Mouse (Mus musculus): ENCODE results near the gene C2cd4a. TPM values are rescaled to one million over a fixed set of nuclear protein-coding genes. Genes with fewer than 3 reads are reported as not detected.

Gene C2cd4a
- polyA plus RNA-seq (2015; fragmentation: Nextera tagmentation; extraction: Ambion mirVana) = 0.09 and 0.21 TPM in 2 replicates

DNA sequence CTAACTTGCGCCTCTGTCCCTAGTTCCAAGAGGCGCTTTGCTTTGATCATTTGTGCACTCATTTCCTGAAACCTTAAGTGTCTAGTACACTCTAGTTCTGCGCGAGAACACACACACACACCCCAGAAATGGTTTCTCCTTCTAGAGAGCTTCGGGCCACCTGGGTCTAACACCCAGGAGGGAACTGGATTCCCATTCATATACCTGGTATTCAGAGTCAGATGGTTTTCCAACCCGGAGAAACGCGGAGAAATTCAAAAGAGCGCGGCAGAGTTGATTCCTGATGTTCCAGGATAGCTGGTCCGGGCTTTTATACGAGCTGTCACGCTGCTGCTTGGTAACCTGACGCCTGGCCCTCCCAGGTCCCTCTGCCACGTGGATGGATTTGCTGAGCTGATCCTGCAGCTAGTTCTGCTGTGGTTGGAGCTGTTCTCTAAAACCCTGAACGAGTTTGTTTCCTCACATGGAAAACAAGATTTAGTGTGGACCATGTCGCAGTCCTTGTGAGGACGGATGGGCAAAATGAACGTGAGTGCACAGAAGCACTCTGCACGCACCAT lies at the start of gene C2cd4a:
C2cd4a (minus strand) TSS at position 285 of the 560 bp plus-strand sequence.
- Histone ChIP-seq H3K4me1 (ENCODE audit: control insufficient read depth, low read depth, low read length) (peaks cover 5% of the 10 kb centered on the region), H3K36me3 (ENCODE audit: control insufficient read depth, insufficient read depth) (no peaks in the 10 kb centered on the region), H3K4me2 (ENCODE audit: low read depth, low read length) (peak within 1 kb of the TSS; percentile 87), H3K27ac (ENCODE audit: low read length) (no peak within 1 kb of the TSS), H3K4me3 (ENCODE audit: low read depth, low read length) (peak within 1 kb of the TSS; percentile 63), H3K27me3 (ENCODE audit: control insufficient read depth, insufficient read depth, low read depth, low read length) (peaks cover 41% of the 10 kb centered on the region), H3K9ac (ENCODE audit: low read depth, low read length) (peak within 1 kb of the TSS; percentile 31; the same call in 1 of the 2 replicates), H3K9me3 (replicated peaks; ENCODE audit: control insufficient read depth, low read length) (no peaks in the 10 kb centered on the region)
- no peak for ATAC-seq (ENCODE audit: low read depth)
- 6% methylated on average over 20 of the region's 20 CpGs for WGBS (ENCODE audit: insufficient replicate concordance)

DNA sequence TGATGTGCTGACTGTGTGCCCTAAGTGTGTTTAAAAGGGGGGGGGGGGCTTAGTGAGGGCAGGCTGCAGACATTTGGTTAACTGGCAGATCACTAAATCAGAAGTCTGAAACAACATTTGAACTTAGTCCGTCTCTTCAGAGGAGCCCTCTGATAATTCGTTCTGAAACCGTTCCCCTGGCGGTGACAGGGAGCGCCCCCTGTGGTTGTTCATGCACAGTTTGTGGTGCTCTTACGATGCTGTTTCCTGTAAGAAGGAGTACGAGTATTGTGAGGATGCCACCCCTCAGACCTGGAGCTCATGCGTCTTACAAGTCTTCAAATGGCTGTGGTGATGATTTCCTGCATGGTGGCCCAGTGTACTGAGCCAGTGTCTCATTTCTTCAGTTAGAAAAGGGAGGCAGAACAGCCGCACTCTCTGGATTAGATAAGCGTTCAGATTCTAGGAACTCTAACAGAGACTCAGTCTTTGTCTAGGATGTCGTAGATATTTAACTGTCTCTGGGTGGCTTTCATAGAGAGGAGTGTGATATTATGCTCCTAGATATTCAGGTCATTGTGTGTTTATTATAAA lies 46.2 kb upstream of the C2cd4a start:
- no peak overlapping the region for H3K9ac ChIP-seq (ENCODE audit: low read depth, low read length)

DNA sequence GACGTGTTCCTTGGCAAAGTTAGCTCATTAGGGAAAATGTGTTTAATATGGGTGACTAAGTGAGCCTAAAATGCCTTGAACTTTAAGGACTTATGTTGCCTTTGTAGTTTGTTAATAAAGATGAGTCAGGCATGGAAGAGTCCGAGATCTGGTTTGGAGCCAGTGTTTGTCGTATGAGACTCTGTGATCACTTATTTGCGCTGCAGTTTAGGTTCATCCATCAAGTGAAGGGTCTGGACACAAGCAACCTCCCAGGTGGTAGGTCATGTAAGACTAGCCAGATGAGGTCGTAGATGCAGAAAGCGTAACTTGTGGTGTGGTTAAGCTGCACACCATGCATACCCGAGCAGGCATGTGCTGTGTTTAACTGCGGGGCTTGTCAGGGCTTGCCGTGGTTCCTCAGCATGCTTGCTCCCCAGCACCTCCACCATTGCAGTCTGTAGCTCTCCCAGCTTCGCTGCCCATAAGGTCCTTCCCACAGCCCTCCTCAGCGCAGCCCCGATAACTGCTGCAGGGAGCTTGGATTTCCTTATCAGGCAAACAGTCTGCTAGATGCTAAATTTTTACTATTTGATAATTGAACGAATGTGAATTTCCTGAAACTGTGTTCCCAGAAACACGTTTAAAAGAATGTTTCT lies 45.1 kb upstream of the C2cd4a start:
- H3K9ac ChIP-seq (ENCODE audit: low read depth, low read length) = 0 out of 2 replicates have a peak overlapping the region, but pooled peaks have one; percentile 31
- WGBS (ENCODE audit: insufficient replicate concordance) = 31% methylated on average over 14 of the region's 14 CpGs
- peak overlapping the region; percentile 79 for H3K27ac ChIP-seq (ENCODE audit: low read length)
- ATAC-seq (ENCODE audit: low read depth) = peak; percentile 86
- H3K27me3 ChIP-seq (ENCODE audit: control insufficient read depth, insufficient read depth, low read depth, low read length) = no peaks in the 10 kb centered on the region
- H3K4me3 ChIP-seq (ENCODE audit: low read depth, low read length) = no peak overlapping the region
- no peaks in the 10 kb centered on the region for H3K9me3 ChIP-seq (replicated peaks; ENCODE audit: control insufficient read depth, low read length)
- H3K4me1 ChIP-seq (ENCODE audit: control insufficient read depth, low read depth, low read length) = peaks cover 31% of the 10 kb centered on the region
- peaks cover 6% of the 10 kb centered on the region for H3K36me3 ChIP-seq (ENCODE audit: control insufficient read depth, insufficient read depth)
- peak overlapping the region; percentile 41 for H3K4me2 ChIP-seq (ENCODE audit: low read depth, low read length)

More for the DNA sequence above, 46.2 kb upstream of the C2cd4a start:
- peaks cover 31% of the 10 kb centered on the region for H3K4me1 ChIP-seq (ENCODE audit: control insufficient read depth, low read depth, low read length)
- H3K36me3 ChIP-seq (ENCODE audit: control insufficient read depth, insufficient read depth) = peaks cover 6% of the 10 kb centered on the region
- no peak overlapping the region for H3K4me3 ChIP-seq (ENCODE audit: low read depth, low read length)
- peak overlapping the region; percentile 81 for H3K27ac ChIP-seq (ENCODE audit: low read length)
- peak overlapping the region; percentile 22; the same call in 1 of the 2 replicates for H3K4me2 ChIP-seq (ENCODE audit: low read depth, low read length)
- peak; percentile 70 for ATAC-seq (ENCODE audit: low read depth)
- WGBS (ENCODE audit: insufficient replicate concordance) = 35% methylated on average over 11 of the region's 11 CpGs
- H3K27me3 ChIP-seq (ENCODE audit: control insufficient read depth, insufficient read depth, low read depth, low read length) = no peaks in the 10 kb centered on the region
- H3K9me3 ChIP-seq (replicated peaks; ENCODE audit: control insufficient read depth, low read length) = no peaks in the 10 kb centered on the region

DNA sequence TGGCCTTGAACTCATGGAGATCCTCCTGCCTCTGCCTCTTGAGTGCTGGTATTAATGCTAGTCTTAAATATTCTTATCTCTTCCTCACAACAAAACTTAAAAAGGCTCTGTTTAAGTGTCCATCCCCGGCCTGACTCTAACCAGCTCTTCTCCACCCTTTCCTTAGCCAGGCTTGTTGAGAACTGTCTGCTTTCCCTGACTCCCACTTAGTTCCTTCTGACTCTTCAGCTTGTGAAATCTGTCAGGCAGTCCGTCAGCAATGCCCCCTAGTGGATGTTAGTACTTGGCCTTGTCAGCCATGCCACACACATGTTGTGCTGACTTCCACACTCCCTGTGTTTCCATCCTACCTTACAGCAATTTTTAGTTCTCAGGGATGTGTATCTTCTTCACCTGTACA lies 43.2 kb upstream of the C2cd4a start:
- WGBS (ENCODE audit: insufficient replicate concordance) = 42% methylated on average over 2 of the region's 2 CpGs
- H3K36me3 ChIP-seq (ENCODE audit: control insufficient read depth, insufficient read depth) = 0 out of 2 replicates have a peak, but pooled peaks cover 3% of the 10 kb centered on the region
- ATAC-seq (ENCODE audit: low read depth) = peak; percentile 22; the same call in 1 of the 2 replicates
- no peak overlapping the region for H3K9ac ChIP-seq (ENCODE audit: low read depth, low read length)
- no peak overlapping the region; the same call in 1 of the 2 replicates for H3K27ac ChIP-seq (ENCODE audit: low read length)
- H3K27me3 ChIP-seq (ENCODE audit: control insufficient read depth, insufficient read depth, low read depth, low read length) = no peaks in the 10 kb centered on the region
- H3K9me3 ChIP-seq (replicated peaks; ENCODE audit: control insufficient read depth, low read length) = no peaks in the 10 kb centered on the region
- H3K4me3 ChIP-seq (ENCODE audit: low read depth, low read length) = no peak overlapping the region
- peaks cover 35% of the 10 kb centered on the region for H3K4me1 ChIP-seq (ENCODE audit: control insufficient read depth, low read depth, low read length)
- no peak overlapping the region for H3K4me2 ChIP-seq (ENCODE audit: low read depth, low read length)

DNA sequence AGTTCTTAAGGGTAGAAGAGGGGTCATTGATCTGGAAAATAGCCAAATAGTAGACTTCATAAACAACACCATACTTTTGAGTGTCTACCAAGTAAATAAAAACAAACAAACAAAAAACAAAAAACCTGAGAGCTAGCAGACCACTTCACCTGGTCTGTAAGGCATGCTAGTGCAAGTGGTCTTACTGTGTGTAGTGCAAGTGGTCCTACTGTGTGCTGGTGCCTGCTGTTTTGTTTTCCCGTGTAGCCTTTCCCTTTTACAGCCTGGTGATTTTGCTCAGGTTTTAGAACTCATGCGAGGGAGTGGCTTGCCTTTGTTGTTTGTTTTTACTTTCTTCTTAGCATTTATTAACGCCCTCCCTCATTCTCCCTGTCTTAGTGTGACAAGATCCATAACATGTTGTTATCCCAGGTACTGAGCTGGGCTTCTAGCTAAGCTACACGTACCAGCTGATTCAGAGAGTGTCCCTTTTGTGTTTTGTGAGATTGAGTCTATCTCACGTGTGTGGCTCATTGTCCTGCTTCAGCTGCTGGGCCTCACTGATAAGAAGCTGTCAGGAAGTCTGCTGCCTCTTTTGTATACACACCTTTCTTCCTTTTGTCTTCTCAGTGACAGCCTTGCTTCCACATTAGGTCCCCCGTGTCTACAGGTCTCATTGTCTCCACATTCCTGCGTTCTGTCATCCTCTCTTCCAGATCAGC lies 42.5 kb upstream of the C2cd4a start:
- H3K27ac ChIP-seq (ENCODE audit: low read length) = peak overlapping the region; percentile 34; the same call in 1 of the 2 replicates

DNA sequence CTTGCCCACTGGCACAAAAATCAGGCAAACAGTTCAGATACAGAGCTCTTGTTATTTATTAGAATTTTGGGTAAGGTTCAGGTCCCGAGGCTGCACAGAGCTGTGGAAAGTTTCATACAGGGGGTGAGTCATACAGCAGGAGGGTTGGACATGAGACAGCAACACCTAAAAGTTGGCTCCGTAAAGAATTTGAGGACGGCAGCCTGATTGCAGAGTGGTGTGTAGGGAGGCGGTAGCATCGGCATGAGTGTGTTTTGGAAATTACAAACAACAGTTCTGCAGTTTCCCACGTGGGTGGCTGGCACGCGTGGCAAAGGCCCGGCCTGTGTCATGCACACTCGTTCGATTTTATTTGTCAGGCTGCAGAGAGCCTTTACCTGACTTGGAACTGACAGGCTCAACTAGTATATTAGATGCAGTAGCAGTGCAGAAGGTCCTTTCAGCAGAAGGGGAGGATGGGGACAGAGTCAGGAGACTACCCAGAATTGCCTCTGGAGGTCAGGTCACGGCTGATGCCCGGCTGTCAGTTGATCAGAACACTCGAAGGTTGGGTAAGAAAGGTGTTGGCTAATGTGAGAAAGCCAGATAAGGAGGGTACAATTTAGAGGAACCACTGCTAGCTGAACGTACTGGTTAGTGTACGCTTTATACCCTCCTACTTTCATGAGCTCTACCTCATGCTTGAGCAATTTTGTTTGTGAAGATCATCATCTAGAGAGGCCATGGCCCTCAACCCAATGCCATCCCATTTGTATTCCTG lies 37.7 kb upstream of the C2cd4a start:
- H3K4me2 ChIP-seq (ENCODE audit: low read depth, low read length) = peak overlapping the region; percentile 26; the same call in 1 of the 2 replicates
- H3K9ac ChIP-seq (ENCODE audit: low read depth, low read length) = no peak overlapping the region
- no peaks in the 10 kb centered on the region for H3K36me3 ChIP-seq (ENCODE audit: control insufficient read depth, insufficient read depth)
- 49% methylated on average over 16 of the region's 16 CpGs for WGBS (ENCODE audit: insufficient replicate concordance)
- H3K4me3 ChIP-seq (ENCODE audit: low read depth, low read length) = no peak overlapping the region
- H3K9me3 ChIP-seq (replicated peaks; ENCODE audit: control insufficient read depth, low read length) = no peaks in the 10 kb centered on the region
- peak; percentile 90 for ATAC-seq (ENCODE audit: low read depth)
- peaks cover 28% of the 10 kb centered on the region for H3K4me1 ChIP-seq (ENCODE audit: control insufficient read depth, low read depth, low read length)
- H3K27ac ChIP-seq (ENCODE audit: low read length) = peak overlapping the region; percentile 72
- H3K27me3 ChIP-seq (ENCODE audit: control insufficient read depth, insufficient read depth, low read depth, low read length) = no peaks in the 10 kb centered on the region

More for the DNA sequence above, 42.5 kb upstream of the C2cd4a start:
- no peak overlapping the region for H3K4me2 ChIP-seq (ENCODE audit: low read depth, low read length)
- ATAC-seq (ENCODE audit: low read depth) = peak; percentile 28
- H3K36me3 ChIP-seq (ENCODE audit: control insufficient read depth, insufficient read depth) = 0 out of 2 replicates have a peak, but pooled peaks cover 3% of the 10 kb centered on the region
- H3K9ac ChIP-seq (ENCODE audit: low read depth, low read length) = no peak overlapping the region
- no peaks in the 10 kb centered on the region for H3K27me3 ChIP-seq (ENCODE audit: control insufficient read depth, insufficient read depth, low read depth, low read length)
- H3K9me3 ChIP-seq (replicated peaks; ENCODE audit: control insufficient read depth, low read length) = no peaks in the 10 kb centered on the region
- H3K4me3 ChIP-seq (ENCODE audit: low read depth, low read length) = no peak overlapping the region
- WGBS (ENCODE audit: insufficient replicate concordance) = 30% methylated on average over 7 of the region's 7 CpGs
- peaks cover 41% of the 10 kb centered on the region for H3K4me1 ChIP-seq (ENCODE audit: control insufficient read depth, low read depth, low read length)

DNA sequence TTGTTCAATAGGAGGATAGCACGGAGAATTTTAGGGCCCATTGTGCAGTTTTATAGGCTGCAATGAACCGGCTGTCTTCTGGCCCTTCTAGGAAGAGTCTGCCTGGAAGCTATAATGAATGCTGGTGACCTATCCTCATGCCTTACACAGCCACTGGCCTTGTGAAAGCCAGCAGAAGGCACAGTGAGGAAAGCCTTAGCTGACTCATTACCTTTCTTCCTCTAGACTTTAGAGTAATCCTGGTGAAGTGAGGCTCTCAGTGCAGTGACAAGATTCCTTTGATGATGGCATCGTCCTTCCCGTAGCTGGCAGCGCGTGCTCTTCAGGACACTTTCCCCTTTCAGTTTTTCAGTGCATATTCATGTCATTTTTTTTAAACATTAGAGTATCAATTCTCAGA lies 35.3 kb upstream of the C2cd4a start:
- no peaks in the 10 kb centered on the region for H3K9me3 ChIP-seq (replicated peaks; ENCODE audit: control insufficient read depth, low read length)
- no peak overlapping the region for H3K4me3 ChIP-seq (ENCODE audit: low read depth, low read length)
- peaks cover 36% of the 10 kb centered on the region for H3K4me1 ChIP-seq (ENCODE audit: control insufficient read depth, low read depth, low read length)
- H3K27me3 ChIP-seq (ENCODE audit: control insufficient read depth, insufficient read depth, low read depth, low read length) = no peaks in the 10 kb centered on the region
- H3K27ac ChIP-seq (ENCODE audit: low read length) = no peak overlapping the region
- 86% methylated on average over 6 of the region's 6 CpGs for WGBS (ENCODE audit: insufficient replicate concordance)
- H3K36me3 ChIP-seq (ENCODE audit: control insufficient read depth, insufficient read depth) = no peaks in the 10 kb centered on the region
- H3K9ac ChIP-seq (ENCODE audit: low read depth, low read length) = no peak overlapping the region
- H3K4me2 ChIP-seq (ENCODE audit: low read depth, low read length) = no peak overlapping the region
- no peak for ATAC-seq (ENCODE audit: low read depth)

DNA sequence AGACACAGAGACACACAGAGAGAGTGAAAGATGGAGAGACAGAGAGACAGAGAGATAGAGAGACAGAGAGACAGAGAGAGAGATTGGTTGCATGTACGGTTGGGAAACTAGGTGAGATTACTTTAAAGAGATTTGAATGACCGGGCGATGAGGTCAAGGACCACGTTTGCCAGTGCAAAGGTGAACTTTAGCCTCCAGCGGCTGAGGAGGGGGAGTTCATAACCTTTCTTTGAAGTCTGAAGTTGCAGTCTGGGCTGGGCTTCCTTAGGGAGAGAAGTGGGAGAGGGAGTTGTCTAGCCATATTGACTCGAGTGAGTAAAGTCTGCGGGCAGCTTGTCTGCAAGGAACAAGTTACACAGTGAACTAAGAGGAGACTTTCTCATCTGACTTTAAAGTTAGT lies 33.3 kb upstream of the C2cd4a start:
- Histone ChIP-seq H3K9me3 (replicated peaks; ENCODE audit: control insufficient read depth, low read length) (no peaks in the 10 kb centered on the region), H3K4me1 (ENCODE audit: control insufficient read depth, low read depth, low read length) (peaks cover 31% of the 10 kb centered on the region), H3K4me3 (ENCODE audit: low read depth, low read length) (no peak overlapping the region), H3K27ac (ENCODE audit: low read length) (no peak overlapping the region; the same call in 1 of the 2 replicates), H3K4me2 (ENCODE audit: low read depth, low read length) (no peak overlapping the region), H3K27me3 (ENCODE audit: control insufficient read depth, insufficient read depth, low read depth, low read length) (no peaks in the 10 kb centered on the region), H3K36me3 (ENCODE audit: control insufficient read depth, insufficient read depth) (peaks cover 2% of the 10 kb centered on the region; the same call in 1 of the 2 replicates), H3K9ac (ENCODE audit: low read depth, low read length) (no peak overlapping the region)
- WGBS (ENCODE audit: insufficient replicate concordance) = 71% methylated on average over 7 of the region's 7 CpGs
- ATAC-seq (ENCODE audit: low read depth) = no peak
